Mouse (Mus musculus) natural killer cell, adult 2 months (primary cell): ENCODE measurements around the gene Ntm.

Source experiments
- DNase-seq, 2 experiments: peaks; one replicate each; pipeline ENCODE4 v3.0.0; 2022; ENCODE audit warnings: low spot score in 2 of 2

Ntm gene

DNA sequence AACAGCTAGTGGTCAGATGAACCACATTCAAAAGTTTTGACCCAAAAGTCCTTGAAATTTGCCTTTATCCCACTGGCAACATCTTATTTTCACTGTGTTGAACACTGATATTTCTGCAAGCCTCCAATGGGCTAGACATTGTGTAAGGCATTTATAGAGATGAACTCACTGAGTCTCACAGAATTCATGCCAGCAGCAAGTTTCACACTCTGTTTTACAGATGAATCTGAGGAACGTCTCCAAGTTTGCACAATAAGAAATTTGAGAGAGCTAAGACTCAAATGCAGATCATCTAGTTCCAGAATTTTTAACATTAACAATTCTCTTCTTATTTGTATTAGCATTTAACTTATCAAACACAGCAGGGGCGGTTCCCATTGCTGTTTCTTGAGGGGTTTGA lies 203.9 kb downstream of the Ntm start:
- no peak for DNase-seq

DNA sequence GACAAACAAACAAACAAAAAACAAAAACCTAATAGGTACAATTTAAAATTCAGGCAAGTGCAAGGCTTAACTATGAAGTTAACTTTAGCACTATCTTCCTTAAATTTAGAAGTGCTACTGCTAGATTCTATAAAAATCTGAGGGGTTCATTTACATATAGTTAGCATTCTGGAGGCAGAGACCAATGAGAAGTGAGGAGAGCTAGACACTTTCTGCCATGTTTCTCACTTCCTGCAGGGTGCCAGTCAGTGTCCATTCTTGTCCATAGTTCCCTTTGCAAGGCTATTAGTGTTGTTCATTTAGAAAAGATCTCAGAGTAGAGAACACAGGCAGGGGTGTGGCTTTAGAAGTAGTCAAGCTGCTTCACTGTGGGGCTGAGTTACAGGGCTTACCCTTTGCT lies 208.6 kb downstream of the Ntm start:
- DNase-seq: no peak

DNA sequence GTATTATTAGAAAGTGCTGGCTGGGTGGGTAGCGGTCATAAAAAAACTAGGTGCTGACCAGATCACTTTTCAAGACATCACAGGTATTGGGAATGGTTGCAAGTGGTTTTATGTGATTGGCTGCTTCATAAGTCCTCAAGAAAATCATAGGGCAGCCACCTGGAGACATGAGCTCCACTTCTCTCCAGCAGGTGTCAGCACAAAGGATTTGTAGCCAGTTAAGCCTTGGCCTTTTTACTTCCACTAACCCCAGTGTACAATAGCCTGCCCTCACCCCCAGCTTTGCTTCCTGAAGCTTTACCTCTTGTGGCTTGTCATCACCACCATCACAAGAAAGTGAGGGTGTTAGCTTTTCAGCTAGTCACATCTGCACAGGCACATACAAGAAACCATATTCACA lies 211.5 kb downstream of the Ntm start:
- DNase-seq: no peak

DNA sequence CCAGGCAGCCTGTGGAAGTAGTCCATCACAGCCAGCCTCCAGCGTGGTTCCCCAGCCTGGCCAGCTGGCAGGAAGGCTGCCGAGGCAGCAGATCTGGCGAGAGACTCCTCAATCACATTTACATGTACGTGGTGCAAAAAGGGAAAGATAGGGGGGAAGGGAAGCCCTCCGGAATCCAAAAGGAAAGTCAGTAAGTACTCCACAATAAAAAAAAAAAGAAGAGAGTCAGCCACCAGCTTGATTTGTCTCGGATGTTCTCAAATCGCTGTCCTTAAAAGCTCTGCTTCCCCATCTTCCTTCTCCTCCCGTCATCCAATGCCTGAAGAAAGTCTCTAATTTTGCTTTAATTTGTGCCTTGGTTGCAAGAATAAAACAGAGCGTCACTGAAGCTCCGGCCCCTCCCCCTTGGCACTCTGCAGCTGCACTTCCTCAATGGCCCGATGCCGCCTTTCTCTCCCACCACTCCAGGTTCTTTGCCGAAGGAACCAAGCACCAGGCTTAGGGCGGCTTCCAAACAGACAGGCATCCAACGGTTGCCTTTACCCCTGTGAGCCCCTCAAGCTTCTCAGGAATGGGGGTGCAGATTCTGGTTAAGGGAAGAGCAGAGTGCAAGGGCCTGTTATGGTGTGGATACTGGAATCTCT lies 212.4 kb downstream of the Ntm start:
- DNase-seq: no peak

DNA sequence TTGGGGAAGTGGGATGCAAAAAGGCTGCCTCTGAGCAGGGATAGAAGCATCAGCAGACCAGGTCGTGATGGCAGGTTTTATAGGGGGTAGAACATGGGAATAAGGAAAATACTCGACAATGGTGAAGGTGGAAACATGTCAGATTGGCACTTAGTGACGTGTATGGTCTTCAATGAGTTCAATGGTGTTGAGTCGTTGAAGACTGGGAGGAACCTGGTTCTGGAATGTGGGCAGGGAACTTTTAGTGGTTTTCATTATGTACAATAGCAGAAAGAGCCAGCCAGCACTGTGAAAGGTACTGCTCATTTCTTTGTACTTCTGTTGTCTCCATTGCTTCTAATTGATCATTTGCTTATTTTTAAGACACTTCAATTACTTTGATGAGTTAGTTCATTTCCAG lies 214.9 kb downstream of the Ntm start:
- no peak for DNase-seq

DNA sequence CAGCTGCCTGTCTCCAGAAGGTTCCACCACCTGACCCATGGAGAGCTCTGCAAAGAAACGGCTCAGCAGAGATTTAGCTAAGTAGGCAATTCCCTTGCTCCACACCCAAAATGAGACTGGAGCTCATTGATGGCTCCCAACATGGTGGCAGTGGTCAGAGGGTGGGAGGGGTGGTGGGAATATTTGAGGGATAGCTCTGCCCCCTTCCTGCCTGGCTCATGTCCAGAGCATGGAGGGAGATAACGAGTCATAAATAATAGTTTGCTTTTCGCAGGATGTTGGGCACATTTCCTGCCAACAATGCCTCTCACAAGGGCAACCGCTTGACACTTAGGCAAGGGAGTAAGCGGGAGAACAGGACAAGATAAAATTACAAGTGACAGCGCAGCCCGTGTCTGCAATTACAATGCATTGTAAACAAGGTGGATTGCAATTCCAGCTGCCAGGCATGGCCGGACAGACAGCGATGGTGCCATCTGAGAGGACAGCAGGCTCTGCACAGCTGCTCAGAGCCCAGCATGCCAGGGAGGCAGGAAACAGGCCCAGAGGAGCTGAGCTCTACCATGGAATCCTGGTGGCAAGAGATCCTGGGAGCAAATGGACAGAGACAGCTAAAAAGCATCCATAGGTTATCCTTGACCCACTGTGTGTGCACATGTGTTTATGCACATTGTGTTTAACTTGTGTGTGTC lies 224.0 kb downstream of the Ntm start:
- no peak for DNase-seq

DNA sequence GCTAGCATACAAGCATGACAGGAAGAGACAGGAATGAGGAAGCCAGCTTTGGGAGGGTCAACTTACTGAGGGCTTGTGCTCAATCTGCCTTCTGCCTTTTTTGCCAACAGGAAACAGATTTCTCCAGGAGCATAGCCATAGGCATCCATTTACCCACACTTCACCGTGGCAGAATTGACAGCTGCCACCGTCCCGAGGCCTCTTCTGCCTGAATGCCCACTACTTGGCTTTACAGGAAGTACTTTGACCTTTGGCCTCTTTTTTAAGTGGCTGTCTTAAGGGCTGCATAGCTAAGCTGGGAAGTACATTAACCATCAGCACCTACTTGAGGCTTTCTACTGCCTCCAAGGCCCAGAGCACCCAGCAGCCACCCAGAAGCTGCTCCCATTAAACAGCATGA lies 226.9 kb downstream of the Ntm start:
- DNase-seq: no peak

DNA sequence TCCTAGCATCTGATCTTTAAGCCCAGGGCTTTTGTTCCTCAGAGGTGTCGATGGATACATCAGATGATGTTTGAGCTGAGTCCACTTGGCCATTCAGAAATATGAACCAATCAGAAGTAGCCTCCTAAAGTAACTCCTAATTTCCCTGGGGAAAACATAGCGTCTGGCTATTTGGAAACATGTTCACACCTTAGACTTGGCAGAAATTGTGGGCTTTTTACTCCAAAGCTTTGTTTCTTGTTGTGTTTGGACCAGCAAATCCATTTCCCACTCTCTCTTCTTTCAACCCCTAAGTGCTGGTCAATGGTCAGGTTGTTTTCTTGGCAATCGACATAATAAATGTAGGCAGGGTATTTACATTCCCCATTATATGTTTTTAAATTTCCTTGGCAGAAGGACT lies 230.0 kb downstream of the Ntm start:
- DNase-seq: no peak

DNA sequence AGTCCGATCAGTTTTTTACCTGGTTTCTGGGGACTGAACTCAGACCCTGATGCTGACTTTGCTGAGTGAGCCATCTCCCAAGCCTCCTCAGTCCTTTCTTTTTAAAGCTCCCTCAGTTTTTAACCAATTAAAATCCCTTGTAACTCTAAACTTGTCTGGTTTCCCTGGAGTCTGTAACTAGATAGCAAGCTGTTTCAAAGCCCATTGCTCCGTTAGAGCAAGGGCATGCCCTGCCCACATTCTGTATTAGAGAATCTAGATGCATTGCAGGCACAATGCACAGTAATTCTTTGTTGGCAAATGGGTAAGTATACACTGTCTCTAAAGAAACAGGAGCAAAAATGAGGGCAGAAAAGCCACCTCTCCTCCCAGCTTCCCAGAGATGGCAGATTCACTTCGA lies 231.3 kb downstream of the Ntm start:
- DNase-seq: no peak

DNA sequence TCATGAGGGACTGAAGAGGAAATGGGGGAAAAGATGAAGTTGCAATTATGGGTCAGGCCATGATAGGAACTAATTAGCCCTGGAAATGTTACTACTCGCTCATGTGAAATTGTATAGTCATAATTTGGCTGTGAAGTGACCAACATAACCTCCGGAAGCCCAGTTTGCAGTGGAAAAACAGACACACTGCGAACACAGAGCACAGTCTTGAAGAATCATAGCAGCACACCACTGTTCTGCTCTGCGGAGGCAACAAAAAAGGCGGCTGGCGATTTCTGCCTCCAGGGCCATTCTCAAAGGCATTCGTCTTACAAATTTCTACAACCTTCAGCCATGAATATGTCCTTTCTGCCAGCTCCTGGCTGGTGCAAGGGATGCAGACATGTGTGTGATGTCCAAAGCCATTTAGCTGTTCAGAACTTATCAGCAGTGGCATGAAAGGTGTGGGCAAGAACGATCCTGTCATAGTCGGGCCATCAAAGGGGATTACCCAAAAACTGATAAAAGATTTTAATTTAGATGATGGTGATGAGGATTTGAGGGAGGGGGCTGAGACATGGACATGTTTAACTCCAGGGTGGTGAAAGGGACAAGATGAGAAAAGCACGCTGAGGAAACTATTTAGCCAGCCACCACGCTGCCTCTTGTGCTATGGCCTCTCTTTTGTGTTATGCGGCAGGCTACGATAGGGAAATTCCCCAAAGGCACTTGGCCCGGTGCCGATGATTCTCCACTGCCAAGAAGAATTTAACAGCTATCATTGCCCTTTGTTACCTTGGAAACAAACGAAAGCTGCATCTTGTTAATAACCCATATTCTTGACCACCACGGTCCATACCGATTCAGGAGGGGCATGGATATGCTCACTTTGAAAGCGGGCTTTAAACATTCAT lies 235.2 kb downstream of the Ntm start:
- DNase-seq: no peak

DNA sequence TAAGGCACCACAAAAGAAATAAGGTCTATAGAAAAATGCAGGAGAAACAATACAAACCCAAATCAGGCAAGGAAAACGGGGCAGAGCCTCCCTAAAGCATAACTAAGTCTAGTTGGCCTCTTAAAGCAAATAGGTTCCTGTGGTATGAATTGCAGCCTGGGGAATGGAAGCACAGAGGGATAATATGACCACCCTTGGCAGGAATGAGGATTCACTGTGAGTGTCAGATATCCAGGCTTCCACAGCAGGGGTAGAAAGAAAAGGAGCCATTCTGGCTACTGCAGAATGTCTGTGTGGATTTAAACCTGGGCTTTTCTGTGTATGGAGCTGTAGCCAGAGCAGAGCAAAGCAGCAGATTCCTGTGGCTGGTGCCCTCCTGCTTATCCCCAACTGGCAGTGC lies 241.5 kb downstream of the Ntm start:
- no peak for DNase-seq

DNA sequence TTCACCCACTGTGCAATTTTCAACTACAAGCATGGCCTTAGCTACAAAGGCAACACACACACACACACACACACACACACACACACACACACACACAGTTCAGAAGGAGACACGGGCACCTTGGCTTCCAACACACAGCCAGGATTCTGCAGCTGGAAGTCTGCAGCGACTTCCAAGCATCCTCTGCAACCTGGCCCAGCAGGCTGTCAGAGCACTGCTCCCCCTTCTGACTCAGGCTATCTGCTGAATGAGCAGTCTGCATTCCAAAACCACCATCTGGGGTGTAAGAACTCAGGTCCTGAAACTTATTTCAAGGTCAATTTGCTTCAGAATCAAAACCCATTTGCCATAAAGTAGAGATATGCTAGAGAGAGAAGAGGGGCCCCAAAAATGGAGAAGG lies 246.1 kb downstream of the Ntm start:
- no peak for DNase-seq

DNA sequence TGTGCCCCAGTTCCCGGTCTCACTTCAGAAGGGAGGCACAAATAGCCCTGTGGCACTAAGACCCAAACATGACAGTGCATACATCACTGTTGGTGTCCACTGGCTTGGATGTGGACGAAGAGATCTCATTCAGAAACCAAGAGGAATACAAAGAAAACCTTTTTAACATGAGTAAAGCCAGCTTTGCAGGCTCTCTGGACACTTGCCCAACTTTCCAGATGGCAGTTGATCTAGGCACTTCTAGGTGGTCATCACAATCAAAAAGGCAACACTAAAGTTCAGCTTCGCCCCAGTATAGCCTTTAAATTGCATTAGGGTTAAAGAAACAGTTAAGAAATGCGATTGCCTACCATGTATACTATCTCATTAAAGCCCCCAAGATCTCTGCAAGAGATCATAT lies 264.7 kb downstream of the Ntm start:
- DNase-seq: no peak

DNA sequence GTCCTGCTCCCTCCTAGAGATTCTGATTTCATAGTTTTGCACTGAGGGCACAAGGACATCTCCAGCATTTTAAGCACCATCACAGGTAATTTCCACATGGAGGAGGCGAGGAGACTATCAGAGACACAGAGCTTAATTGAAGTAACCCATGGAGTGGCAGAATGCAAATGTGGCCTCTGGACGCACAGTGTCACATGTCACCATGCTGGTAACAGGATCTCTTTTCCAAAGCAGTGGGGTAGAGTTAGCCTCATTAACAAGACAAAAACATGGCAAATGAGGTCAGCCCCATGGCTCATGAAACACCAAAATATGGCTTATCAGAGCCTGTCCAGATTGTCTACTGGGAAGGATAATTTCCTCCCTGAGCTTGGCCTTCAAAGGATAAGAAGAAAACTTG lies 268.8 kb downstream of the Ntm start:
- DNase-seq: no peak

DNA sequence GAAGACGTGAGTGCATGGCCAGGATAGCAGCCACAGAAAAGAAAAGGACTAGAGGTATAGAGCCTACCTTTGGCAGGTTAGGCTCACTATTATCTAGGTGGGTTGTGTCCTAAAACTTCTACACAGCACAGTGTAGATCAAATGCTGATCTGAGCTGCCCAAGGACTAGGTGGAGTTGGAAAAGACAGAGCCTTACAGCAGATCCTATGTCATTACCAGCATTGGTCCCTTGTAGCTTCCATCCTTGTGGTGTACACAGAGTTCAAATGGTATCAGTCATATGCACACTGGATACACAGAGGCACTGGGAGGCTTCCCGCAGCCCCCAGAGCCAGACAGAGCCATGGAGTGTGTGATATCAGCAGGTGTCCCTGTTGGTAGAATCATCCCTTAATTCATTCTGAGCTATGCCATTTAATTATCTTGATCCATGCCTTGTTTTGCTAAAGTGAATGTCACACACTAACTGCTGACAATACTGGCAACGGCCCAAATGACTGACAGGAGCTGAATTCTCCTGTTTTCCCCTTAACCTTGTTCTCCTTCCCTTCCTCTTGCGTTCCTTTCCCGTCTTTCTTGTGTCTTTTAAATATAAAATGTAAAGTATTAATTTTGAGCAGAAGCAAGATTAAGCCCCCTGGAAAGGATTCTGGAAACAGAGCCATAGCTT lies 271.6 kb downstream of the Ntm start:
- DNase-seq: no peak

DNA sequence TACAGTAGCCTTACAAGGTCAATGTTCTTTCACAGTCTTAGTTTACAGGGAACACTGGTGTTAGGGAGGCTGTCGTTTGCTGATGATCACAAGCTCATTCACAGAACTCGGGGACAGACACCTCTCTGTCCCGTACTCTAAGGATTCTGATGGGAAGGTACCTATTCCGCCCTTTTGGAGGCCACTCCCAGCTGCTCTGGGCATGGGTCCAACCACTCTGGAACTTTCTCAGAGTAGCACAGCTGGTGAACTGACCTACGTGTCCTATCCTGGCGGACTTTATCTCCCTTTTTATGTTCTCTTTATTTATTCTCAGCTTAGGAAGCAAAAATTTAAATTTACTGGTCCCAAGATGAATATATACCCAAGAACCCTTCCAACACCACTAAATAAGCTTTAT lies 280.7 kb downstream of the Ntm start:
- DNase-seq: no peak

DNA sequence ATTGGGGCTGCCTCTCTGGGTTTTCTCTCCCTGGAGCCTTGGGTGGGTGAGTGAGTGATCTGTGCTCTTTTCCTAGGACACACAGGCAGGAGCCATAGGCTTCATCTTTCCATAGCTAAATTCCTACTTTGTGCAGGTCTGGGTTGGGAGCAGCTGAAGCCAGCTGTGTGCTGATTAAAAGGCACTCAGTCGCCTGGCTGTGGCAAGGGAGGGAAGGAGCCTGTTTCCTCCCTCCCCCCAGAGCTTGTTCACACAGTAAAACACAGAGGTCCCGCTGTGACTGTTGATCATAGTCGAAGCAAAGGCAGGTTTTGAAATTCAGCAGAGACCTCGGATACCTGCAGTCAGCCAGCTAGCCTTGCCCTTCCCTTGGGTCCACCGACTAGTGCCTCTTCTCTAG lies 282.3 kb downstream of the Ntm start:
- DNase-seq: no peak

DNA sequence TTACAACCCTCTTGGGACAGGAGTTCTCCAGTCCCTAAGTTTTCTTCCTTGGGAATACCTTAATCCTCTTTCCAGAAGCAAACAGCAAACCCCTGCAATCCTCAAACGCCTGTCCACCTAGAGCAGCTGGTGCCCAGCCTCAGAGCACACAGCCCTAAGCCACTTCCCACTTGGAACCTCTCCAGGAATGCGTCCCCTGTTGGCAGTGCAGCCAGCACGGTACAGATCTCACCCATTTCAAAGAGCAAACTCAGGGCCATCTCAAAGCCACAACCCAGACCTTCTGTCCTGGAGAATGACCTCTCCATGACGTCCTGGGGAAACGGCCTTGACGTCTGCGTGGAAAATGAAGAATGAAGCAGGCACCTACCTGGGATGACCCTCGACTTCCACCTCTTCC lies 289.0 kb downstream of the Ntm start:
- DNase-seq: no peak

DNA sequence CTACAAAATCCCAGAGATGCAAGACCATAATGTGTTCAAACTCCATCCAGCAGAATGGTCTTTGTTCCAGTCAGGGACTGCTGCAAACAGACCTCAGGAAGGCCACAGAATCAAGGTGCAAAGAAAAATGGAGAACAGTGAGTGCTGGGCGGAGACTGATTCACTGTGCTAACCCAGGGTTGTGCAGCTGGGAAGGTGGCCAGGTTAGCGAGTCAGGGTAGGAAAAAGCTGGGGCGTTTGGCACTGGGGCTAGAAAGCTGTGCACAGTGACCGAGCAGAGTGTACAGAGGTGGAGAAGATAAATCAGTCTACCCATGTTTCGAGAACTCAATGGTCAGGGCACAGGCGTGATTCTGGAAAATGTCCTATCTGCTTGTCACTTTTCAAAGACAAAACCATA lies 291.1 kb downstream of the Ntm start:
- DNase-seq: no peak

DNA sequence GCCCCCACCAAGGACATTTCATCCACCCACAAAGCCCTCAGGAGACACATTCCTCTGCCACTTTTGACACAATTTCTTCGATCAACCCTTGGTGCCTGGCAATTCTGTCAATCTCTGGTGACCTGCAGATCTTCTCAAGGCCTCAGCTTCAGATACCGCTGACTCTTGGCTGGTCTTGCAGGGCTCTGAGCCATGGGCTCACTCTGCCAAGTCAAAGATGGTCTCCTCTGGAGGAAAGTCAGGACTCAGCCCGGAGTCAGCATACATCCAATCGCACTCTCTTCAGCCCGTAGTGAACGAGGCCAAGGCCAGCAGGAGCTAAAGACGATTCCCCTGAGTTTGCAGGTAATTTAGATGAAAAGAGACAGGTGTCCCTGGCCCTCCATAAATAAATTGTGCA lies 299.7 kb downstream of the Ntm start:
- no peak for DNase-seq

DNA sequence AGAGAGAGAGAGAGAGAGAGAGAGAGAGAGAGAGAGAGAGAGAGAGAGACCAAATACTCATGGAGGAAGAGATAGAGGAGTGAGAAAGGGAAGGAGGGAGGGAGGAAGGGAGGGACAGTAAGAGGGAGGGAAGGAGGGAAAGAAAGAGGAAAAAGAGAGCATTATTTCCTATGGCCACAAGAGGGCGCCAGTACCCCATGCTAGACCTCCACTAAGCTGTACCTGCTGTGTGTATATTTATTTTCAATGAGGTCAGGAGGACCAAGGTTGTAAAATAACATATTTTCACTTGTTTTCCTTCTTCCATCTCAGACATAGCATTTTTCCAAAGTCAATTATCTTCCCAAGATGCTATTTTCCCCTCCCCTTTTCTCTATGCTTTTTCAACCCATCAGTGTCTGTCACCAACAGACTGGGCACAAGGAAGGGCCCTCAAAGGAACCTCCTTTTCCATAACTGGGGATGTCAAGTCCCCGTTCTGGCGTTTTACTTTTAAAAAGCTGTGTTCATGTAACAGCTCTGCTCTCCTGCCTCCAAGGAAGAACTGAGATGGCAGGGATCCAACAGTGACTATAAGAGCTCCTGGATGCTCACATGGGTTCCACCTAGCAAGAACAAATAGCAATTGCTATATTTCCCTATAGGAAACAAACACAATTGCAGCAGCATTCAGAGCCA lies 301.3 kb downstream of the Ntm start:
- no peak for DNase-seq

DNA sequence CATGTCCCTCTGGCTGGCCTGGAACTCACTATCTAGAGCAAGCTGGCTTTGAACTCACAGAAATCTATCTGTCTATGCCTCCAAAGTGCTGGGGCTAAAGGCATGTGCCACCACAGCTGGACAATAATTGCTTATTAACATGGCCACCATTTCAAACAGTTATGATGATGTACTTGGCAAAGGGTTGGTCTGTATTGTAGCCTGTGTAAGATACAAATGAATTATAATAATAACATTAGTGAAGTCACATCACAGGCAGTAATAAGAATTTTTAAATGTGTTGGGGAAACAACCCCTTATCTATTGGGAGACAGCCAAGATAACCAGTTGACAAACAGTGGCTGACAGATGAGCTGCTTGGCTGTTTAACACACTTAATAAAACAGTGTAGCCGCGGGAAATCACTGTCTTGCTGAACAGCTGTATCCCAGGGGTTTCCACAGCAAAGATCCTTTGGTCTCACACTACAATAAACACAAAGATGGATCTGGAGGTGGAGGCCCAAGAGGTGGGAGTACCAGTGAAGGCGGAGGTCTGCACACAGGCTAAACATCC lies 302.8 kb downstream of the Ntm start:
- DNase-seq: no peak
